Mouse (Mus musculus) brain, embryonic 18.5 days (tissue): Measurements from ENCODE around the gene Fem1a.

Experiments
- DNase-seq: peaks from one replicate; pipeline ENCODE4 v3.0.0-alpha.2; 2012; ENCODE audit warnings: low read depth, low spot score

Gene Fem1a

GRCm38 (mm10) chr17:56278340-56278739 is 21.7 kb downstream of the Fem1a start:
- DNase-seq = no peak

GRCm38 (mm10) chr17:56279481-56280155 is 23.0 kb downstream of the Fem1a start:
- DNase-seq = no peak

GRCm38 (mm10) chr17:56281193-56281592 is 24.6 kb downstream of the Fem1a start:
- DNase-seq = no peak

GRCm38 (mm10) chr17:56282802-56283201 is 26.2 kb downstream of the Fem1a start:
- DNase-seq = no peak

- DNase-seq = no peak
These were observed 26.7 kb downstream of the Fem1a start for GRCm38 (mm10) chr17:56283316-56283715.

GRCm38 (mm10) chr17:56285995-56286394 is 29.4 kb downstream of the Fem1a start:
- DNase-seq = no peak

GRCm38 (mm10) chr17:56287830-56288229 is 31.2 kb downstream of the Fem1a start:
- DNase-seq = no peak

- DNase-seq = no peak
These were observed 32.3 kb downstream of the Fem1a start for GRCm38 (mm10) chr17:56288866-56289265.

GRCm38 (mm10) chr17:56289371-56290331 is 33.0 kb downstream of the Fem1a start:
- no peak for DNase-seq

- no peak for DNase-seq
These were observed 34.0 kb downstream of the Fem1a start for GRCm38 (mm10) chr17:56290388-56291170.

- no peak for DNase-seq
These were observed 34.5 kb downstream of the Fem1a start for GRCm38 (mm10) chr17:56291171-56291511.

GRCm38 (mm10) chr17:56291826-56292475 is 35.3 kb downstream of the Fem1a start:
- no peak for DNase-seq

- no peak for DNase-seq
These were observed 36.1 kb downstream of the Fem1a start, which contains the start of gene Plin3 for GRCm38 (mm10) chr17:56292531-56293222. Gene Plin3, minus strand, starts transcription at chr17:56292873.

- DNase-seq = no peak
These were observed 36.7 kb downstream of the Fem1a start for GRCm38 (mm10) chr17:56293291-56293690.

- no peak for DNase-seq
These were observed 37.6 kb downstream of the Fem1a start for GRCm38 (mm10) chr17:56294241-56294640.

- DNase-seq = no peak
These were observed 39.6 kb downstream of the Fem1a start for GRCm38 (mm10) chr17:56296201-56296600.

- no peak for DNase-seq
These were observed 41.6 kb downstream of the Fem1a start for GRCm38 (mm10) chr17:56298238-56298637.

- DNase-seq = no peak
These were observed 43.6 kb downstream of the Fem1a start, which contains the start of gene Arrdc5 for GRCm38 (mm10) chr17:56300186-56300585. Gene Arrdc5, minus strand, starts transcription at chr17:56300286.

- no peak for DNase-seq
These were observed 45.9 kb downstream of the Fem1a start for GRCm38 (mm10) chr17:56302363-56302996.

- DNase-seq = no peak
These were observed 46.7 kb downstream of the Fem1a start, which contains the start of gene Uhrf1 for GRCm38 (mm10) chr17:56303160-56303846. Gene Uhrf1, plus strand, starts transcription at chr17:56303321.
